Mouse (Mus musculus): ENCODE measurements around the gene Swt1.

DNA sequence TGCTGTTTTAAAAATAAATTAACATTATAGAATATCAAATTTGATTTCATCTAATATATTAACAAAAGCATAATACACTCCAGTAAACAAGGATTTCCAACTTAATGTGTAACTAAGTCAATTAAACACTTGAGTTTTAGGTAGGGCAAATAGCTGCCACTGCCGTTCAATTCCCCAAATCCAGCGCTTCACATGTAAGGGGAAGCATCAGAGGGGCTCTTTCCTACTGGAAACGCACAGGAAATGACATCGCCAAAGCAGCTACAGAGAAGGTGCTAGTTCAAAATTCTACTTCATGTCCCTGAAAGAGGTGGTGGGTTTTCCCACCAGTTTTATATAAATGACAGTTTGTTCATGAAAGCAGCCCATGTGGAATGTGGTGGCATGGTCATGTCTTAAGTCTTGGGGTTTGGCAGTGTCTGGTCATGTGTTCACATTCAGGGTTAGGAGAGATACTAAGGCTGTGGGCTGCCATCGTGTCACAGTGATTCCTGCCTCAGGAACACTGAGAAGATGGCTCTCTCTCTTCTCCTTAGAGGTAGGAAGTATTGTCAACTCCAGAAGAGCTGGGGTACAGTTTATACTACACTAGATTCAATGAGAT lies 60.4 kb downstream of the Swt1 start:
- TF ChIP-seq CTCF (IDR thresholded peaks at IDR 0.05; ENCODE audit: low read depth, low read length) (no peak), GATA1 (IDR thresholded peaks at IDR 0.05; ENCODE audit: borderline replicate concordance, low read length) (no peak), TAL1 (conservative IDR thresholded peaks at IDR 0.05; ENCODE audit: low read depth, low read length) (no peak), POLR2AphosphoS5 (IDR thresholded peaks at IDR 0.05; ENCODE audit: insufficient replicate concordance, low read depth, low read length) (no peak; the same call in 1 of the 2 replicates), GATA2 (IDR thresholded peaks at IDR 0.05; ENCODE audit: borderline replicate concordance, low read depth, low read length) (no peak)

Measured in G1E (cell line).